Mouse (Mus musculus): Measurements from ENCODE around the gene Plin4. TPM values are rescaled to one million over a fixed set of nuclear protein-coding genes. Genes with fewer than 3 reads are reported as not detected.

Gene Plin4
- polyA plus RNA-seq, 2 experiments from 2014 or later, result not detected

DNA sequence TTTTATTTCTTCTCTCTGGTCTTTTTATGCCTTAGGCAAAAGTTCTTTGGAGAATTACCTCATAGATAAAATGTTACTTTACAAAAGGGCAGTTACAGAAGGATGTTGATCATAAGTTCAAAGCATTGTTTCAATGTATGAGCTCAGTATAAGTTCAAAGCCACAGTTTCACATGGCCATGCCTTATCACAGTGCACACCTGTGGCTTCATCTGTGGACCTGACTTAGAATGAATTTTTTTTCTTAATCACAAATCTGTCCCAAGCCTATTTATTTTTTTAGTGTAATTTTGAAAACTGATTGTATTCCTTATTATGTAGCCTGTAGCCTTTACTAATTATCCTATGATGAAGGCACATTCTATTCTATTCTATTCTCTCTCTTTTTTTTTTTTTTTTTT, 54.7 kb downstream of the Plin4 start:
- ATAC-seq, result no peak

DNA sequence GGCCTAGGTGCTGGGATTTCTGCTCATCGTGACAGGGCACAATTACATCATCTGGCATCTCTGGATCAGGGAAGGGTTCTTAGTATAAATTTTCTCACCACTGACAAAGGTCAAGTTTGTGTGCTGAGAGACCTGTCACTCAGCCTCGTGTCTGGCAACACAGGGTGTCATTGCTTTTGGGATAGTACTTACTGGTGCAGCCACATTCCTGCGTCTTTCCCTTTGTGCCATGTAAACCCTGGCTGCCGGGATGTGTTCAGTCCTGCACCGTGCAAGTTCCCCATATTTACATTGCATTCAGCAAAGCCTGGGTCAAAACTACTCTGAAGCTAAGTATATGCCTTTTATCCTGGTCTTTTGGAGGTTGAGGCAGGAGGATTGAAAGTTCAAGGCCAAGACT, 58.2 kb downstream of the Plin4 start:
- no peak for ATAC-seq

Other genes starting within 250 kb of the Plin4 start
- 10 to 100 TPM; 21.2 to 22.6 TPM for gene Zfp119a, start 230.9 kb downstream of the Plin4 start, polyA plus RNA-seq (2017; shearing (Covaris generic))
- gene Zfp959, start 217.7 kb downstream of the Plin4 start, polyA plus RNA-seq (2017; shearing (Covaris generic)), result 10 to 100 TPM; 29.3 to 31.1 TPM
- 10 to 100 TPM; 14.3 to 16.2 TPM for gene Zfp119b, start 160.3 kb downstream of the Plin4 start, polyA plus RNA-seq (2017; shearing (Covaris generic))
- gene Ebi3, start 157.2 kb downstream of the Plin4 start, polyA plus RNA-seq (2017; shearing (Covaris generic)), result 10 to 100 TPM; 48.6 to 79.8 TPM
- 10 to 100 TPM; 28.2 to 43.3 TPM for gene Yju2, start 150.7 kb downstream of the Plin4 start, polyA plus RNA-seq (2017; shearing (Covaris generic))
- not detected for gene Shd, start 139.3 kb downstream of the Plin4 start, polyA plus RNA-seq (2017; shearing (Covaris generic))
- gene Fsd1, start 123.3 kb downstream of the Plin4 start, polyA plus RNA-seq (2017; shearing (Covaris generic)), result under 1 TPM in 1 of 2 experiments, not detected in 1; 0.47 TPM
- under 1 TPM in 1 of 2 experiments, not detected in 1; 0.70 TPM for gene Stap2, start 104.2 kb downstream of the Plin4 start, polyA plus RNA-seq (2017; shearing (Covaris generic))
- 10 to 100 TPM in 1 of 2 experiments, 1 to 10 TPM in 1; 9.2 to 13.7 TPM for gene Mpnd, start 104.1 kb downstream of the Plin4 start, polyA plus RNA-seq (2017; shearing (Covaris generic))
- gene Sh3gl1, start 73.2 kb downstream of the Plin4 start, polyA plus RNA-seq (2017; shearing (Covaris generic)), result 100 to 1,000 TPM in 1 of 2 experiments, 10 to 100 TPM in 1; 93.7 to 110 TPM
- 1 to 10 TPM in 1 of 2 experiments, under 1 TPM in 1; 0.51 to 1.0 TPM for gene Chaf1a, start 69.4 kb downstream of the Plin4 start, polyA plus RNA-seq (2017; shearing (Covaris generic))
- 10 to 100 TPM; 35.0 to 41.5 TPM for gene Ubxn6, start 34.8 kb downstream of the Plin4 start, polyA plus RNA-seq (2017; shearing (Covaris generic))
- gene Hdgfl2, start 30.2 kb downstream of the Plin4 start, polyA plus RNA-seq (2017; shearing (Covaris generic)), result 10 to 100 TPM; 39.4 to 58.4 TPM
- not detected for gene Plin5, start 7.8 kb upstream of the Plin4 start, polyA plus RNA-seq (2017; shearing (Covaris generic))
- gene Lrg1, start 12.2 kb upstream of the Plin4 start, polyA plus RNA-seq (2017; shearing (Covaris generic)), result not detected
- not detected for gene Sema6b, start 30.5 kb upstream of the Plin4 start, polyA plus RNA-seq (2017; shearing (Covaris generic))
- gene Tnfaip8l1, start 52.7 kb upstream of the Plin4 start, polyA plus RNA-seq (2017; shearing (Covaris generic)), result 10 to 100 TPM; 30.3 to 43.4 TPM
- gene Mydgf, start 74.1 kb upstream of the Plin4 start, polyA plus RNA-seq (2017; shearing (Covaris generic)), result 10 to 100 TPM; 58.9 to 59.6 TPM
- gene Dpp9, start 109.1 kb upstream of the Plin4 start, polyA plus RNA-seq (2017; shearing (Covaris generic)), result 10 to 100 TPM; 17.8 to 21.0 TPM
- gene Fem1a, start 147.0 kb upstream of the Plin4 start, polyA plus RNA-seq (2017; shearing (Covaris generic)), result 1 to 10 TPM; 4.4 to 5.5 TPM
- gene Ticam1, start 167.0 kb upstream of the Plin4 start, polyA plus RNA-seq (2017; shearing (Covaris generic)), result 10 to 100 TPM in 1 of 2 experiments, 1 to 10 TPM in 1; 8.9 to 11.6 TPM
- 10 to 100 TPM; 31.8 to 32.1 TPM for gene Plin3, start 183.1 kb upstream of the Plin4 start, polyA plus RNA-seq (2017; shearing (Covaris generic))
- not detected for gene Arrdc5, start 190.5 kb upstream of the Plin4 start, polyA plus RNA-seq (2017; shearing (Covaris generic))
- gene Uhrf1, start 193.5 kb upstream of the Plin4 start, polyA plus RNA-seq (2017; shearing (Covaris generic)), result 10 to 100 TPM in 1 of 2 experiments, 1 to 10 TPM in 1; 8.5 to 28.4 TPM
- gene Kdm4b, start 216.3 kb upstream of the Plin4 start, polyA plus RNA-seq (2017; shearing (Covaris generic)), result 1 to 10 TPM; 5.3 to 7.0 TPM

Data from CD4-positive, CD25-positive, alpha-beta regulatory T cell, adult 4 months (primary cell).